Mouse (Mus musculus): ENCODE measurements at regions not wholly inside any gene's neighbourhood (a gene's known extent, or its start where the extent isn't known, plus 50 kb on each side); places are given as distances from the start of the nearest gene placed in this dataset.

DNA sequence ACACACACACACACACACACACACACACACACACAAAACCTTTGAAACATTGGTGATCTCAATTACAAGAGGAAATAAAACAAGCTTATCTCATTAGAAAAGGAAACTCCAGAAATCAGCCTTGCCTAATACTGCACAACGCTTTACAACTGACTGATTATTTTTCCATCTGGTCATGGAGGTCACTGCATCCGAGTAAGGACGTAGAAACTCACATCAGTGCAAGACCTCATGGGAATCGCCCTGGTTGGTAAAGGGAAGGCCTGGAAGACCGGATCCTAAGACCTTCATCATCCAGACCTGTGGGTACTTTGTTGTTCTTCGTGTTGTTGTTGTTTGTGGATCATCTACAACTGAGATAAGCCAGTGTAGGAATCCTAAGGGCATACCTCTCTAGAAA, 77.8 kb upstream of the Sestd1 start:
- no peak overlapping the region for H3K4me2 ChIP-seq (replicated peaks; ENCODE audit: low read depth, low read length)
- no peaks in the 10 kb centered on the region for H3K4me1 ChIP-seq (replicated peaks; ENCODE audit: control insufficient read depth, insufficient read depth, low read length)
- no peaks in the 10 kb centered on the region for H3K27me3 ChIP-seq (ENCODE audit: control insufficient read depth, insufficient read depth, low read length)
- DNase-seq (ENCODE audit: low spot score) = no peak
- no peak overlapping the region for H3K4me3 ChIP-seq (ENCODE audit: low read depth, low read length)
- no peak overlapping the region for H3K27ac ChIP-seq (ENCODE audit: low read depth, low read length)
- no peak for ATAC-seq (ENCODE audit: low FRiP score)
- no peaks in the 10 kb centered on the region for H3K9me3 ChIP-seq (ENCODE audit: control insufficient read depth, low read length)
- 83% methylated on average over 6 of the region's 6 CpGs for WGBS
- H3K36me3 ChIP-seq (ENCODE audit: control insufficient read depth, insufficient read depth, low read length) = no peaks in the 10 kb centered on the region
- no peak overlapping the region for H3K9ac ChIP-seq (ENCODE audit: low read depth, low read length)

GRCm38 (mm10) chr2:77356798-77357197, 76.4 kb upstream of the Sestd1 start:
- Histone ChIP-seq H3K27me3 (ENCODE audit: control insufficient read depth, insufficient read depth, low read length) (no peaks in the 10 kb centered on the region), H3K4me3 (ENCODE audit: low read depth, low read length) (no peak overlapping the region), H3K9me3 (ENCODE audit: control insufficient read depth, low read length) (no peaks in the 10 kb centered on the region), H3K36me3 (ENCODE audit: control insufficient read depth, insufficient read depth, low read length) (no peaks in the 10 kb centered on the region), H3K4me2 (replicated peaks; ENCODE audit: low read depth, low read length) (no peak overlapping the region), H3K9ac (ENCODE audit: low read depth, low read length) (no peak overlapping the region), H3K27ac (ENCODE audit: low read depth, low read length) (no peak overlapping the region), H3K4me1 (replicated peaks; ENCODE audit: control insufficient read depth, insufficient read depth, low read length) (no peaks in the 10 kb centered on the region)
- 70% methylated on average over 10 of the region's 10 CpGs for WGBS
- ATAC-seq (ENCODE audit: low FRiP score) = no peak
- DNase-seq (ENCODE audit: low spot score) = no peak

- Histone ChIP-seq H3K9ac (ENCODE audit: low read depth, low read length) (no peak overlapping the region), H3K36me3 (ENCODE audit: control insufficient read depth, insufficient read depth, low read length) (no peaks in the 10 kb centered on the region), H3K4me1 (replicated peaks; ENCODE audit: control insufficient read depth, insufficient read depth, low read length) (no peaks in the 10 kb centered on the region), H3K27ac (ENCODE audit: low read depth, low read length) (no peak overlapping the region), H3K4me3 (ENCODE audit: low read depth, low read length) (no peak overlapping the region), H3K9me3 (ENCODE audit: control insufficient read depth, low read length) (no peaks in the 10 kb centered on the region), H3K4me2 (replicated peaks; ENCODE audit: low read depth, low read length) (no peak overlapping the region), H3K27me3 (ENCODE audit: control insufficient read depth, insufficient read depth, low read length) (no peaks in the 10 kb centered on the region)
- 86% methylated on average over 8 of the region's 8 CpGs for WGBS
- DNase-seq (ENCODE audit: low spot score) (no peak), ATAC-seq (ENCODE audit: low FRiP score) (no peak)
These were observed 71.7 kb upstream of the Sestd1 start for GRCm38 (mm10) chr2:77351987-77352628.

- Histone ChIP-seq H3K9me3 (ENCODE audit: control insufficient read depth, low read length) (no peaks in the 10 kb centered on the region), H3K27me3 (ENCODE audit: control insufficient read depth, insufficient read depth, low read length) (no peaks in the 10 kb centered on the region), H3K36me3 (ENCODE audit: control insufficient read depth, insufficient read depth, low read length) (no peaks in the 10 kb centered on the region), H3K9ac (ENCODE audit: low read depth, low read length) (no peak overlapping the region), H3K4me1 (replicated peaks; ENCODE audit: control insufficient read depth, insufficient read depth, low read length) (no peaks in the 10 kb centered on the region), H3K27ac (ENCODE audit: low read depth, low read length) (no peak overlapping the region), H3K4me3 (ENCODE audit: low read depth, low read length) (no peak overlapping the region), H3K4me2 (replicated peaks; ENCODE audit: low read depth, low read length) (no peak overlapping the region)
- WGBS = 93% methylated on average over 5 of the region's 5 CpGs
- ATAC-seq (ENCODE audit: low FRiP score) (no peak), DNase-seq (ENCODE audit: low spot score) (no peak)
These were observed 66.6 kb upstream of the Sestd1 start for GRCm38 (mm10) chr2:77347027-77347426.

GRCm38 (mm10) chr2:77343736-77344440, 63.5 kb upstream of the Sestd1 start:
- no peak overlapping the region for H3K4me3 ChIP-seq (ENCODE audit: low read depth, low read length)
- WGBS = 90% methylated on average over 16 of the region's 16 CpGs
- no peak overlapping the region for H3K4me2 ChIP-seq (replicated peaks; ENCODE audit: low read depth, low read length)
- H3K36me3 ChIP-seq (ENCODE audit: control insufficient read depth, insufficient read depth, low read length) = no peaks in the 10 kb centered on the region
- DNase-seq (ENCODE audit: low spot score) (no peak), ATAC-seq (ENCODE audit: low FRiP score) (no peak)
- no peaks in the 10 kb centered on the region for H3K9me3 ChIP-seq (ENCODE audit: control insufficient read depth, low read length)
- no peak overlapping the region for H3K9ac ChIP-seq (ENCODE audit: low read depth, low read length)
- no peaks in the 10 kb centered on the region for H3K27me3 ChIP-seq (ENCODE audit: control insufficient read depth, insufficient read depth, low read length)
- no peaks in the 10 kb centered on the region for H3K4me1 ChIP-seq (replicated peaks; ENCODE audit: control insufficient read depth, insufficient read depth, low read length)
- H3K27ac ChIP-seq (ENCODE audit: low read depth, low read length) = no peak overlapping the region

GRCm38 (mm10) chr2:77342416-77342815, 62.0 kb upstream of the Sestd1 start:
- ATAC-seq (ENCODE audit: low FRiP score) (no peak), DNase-seq (ENCODE audit: low spot score) (no peak)
- H3K27ac ChIP-seq (ENCODE audit: low read depth, low read length) = no peak overlapping the region
- H3K9ac ChIP-seq (ENCODE audit: low read depth, low read length) = no peak overlapping the region
- H3K27me3 ChIP-seq (ENCODE audit: control insufficient read depth, insufficient read depth, low read length) = no peaks in the 10 kb centered on the region
- H3K9me3 ChIP-seq (ENCODE audit: control insufficient read depth, low read length) = no peaks in the 10 kb centered on the region
- no peaks in the 10 kb centered on the region for H3K4me1 ChIP-seq (replicated peaks; ENCODE audit: control insufficient read depth, insufficient read depth, low read length)
- 63% methylated on average over 2 of the region's 2 CpGs for WGBS
- H3K4me2 ChIP-seq (replicated peaks; ENCODE audit: low read depth, low read length) = no peak overlapping the region
- no peaks in the 10 kb centered on the region for H3K36me3 ChIP-seq (ENCODE audit: control insufficient read depth, insufficient read depth, low read length)
- no peak overlapping the region for H3K4me3 ChIP-seq (ENCODE audit: low read depth, low read length)

DNA sequence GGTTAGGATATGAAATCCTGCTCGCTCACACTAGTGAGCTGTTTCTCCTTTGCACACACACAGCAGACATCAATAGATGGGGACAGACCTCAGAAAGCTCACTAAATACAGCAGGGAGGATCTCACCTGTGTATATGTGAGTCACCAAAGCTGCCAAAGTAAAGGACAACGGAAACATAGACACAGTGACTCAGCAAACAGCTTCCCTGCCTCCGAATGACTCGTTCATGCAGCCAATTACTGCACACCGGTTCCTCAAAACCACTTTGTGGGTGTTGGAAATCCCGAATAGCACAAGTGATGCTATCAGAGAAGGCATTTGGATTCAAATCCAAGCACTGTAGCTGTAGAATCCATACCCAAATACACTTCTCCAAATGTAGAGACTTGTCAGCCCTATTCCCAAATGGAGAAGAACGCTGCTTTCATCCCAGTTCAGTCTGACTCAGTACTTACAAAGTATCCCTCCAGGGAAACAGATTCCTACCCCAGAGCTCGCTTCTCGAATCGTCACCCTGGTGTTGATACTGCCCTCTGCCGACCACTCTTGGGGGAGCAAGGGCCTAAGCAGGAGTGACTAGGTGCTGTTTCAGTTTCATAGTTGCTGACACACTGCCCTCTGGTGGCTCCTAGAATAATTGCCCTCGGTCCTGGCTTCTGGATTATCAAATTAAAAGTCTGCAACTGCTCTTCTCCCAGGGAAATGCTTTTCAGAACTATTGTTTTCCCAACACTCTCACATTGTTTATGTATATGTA, 61.4 kb upstream of the Sestd1 start:
- DNase-seq (ENCODE audit: low spot score) (peak; percentile 92), ATAC-seq (ENCODE audit: low FRiP score) (peak; percentile 64; the same call in 1 of the 2 replicates)
- Histone ChIP-seq H3K4me2 (replicated peaks; ENCODE audit: low read depth, low read length) (no peak overlapping the region), H3K36me3 (ENCODE audit: control insufficient read depth, insufficient read depth, low read length) (no peaks in the 10 kb centered on the region), H3K4me1 (replicated peaks; ENCODE audit: control insufficient read depth, insufficient read depth, low read length) (no peaks in the 10 kb centered on the region), H3K9ac (ENCODE audit: low read depth, low read length) (no peak overlapping the region), H3K27me3 (ENCODE audit: control insufficient read depth, insufficient read depth, low read length) (no peaks in the 10 kb centered on the region), H3K9me3 (ENCODE audit: control insufficient read depth, low read length) (no peaks in the 10 kb centered on the region), H3K4me3 (ENCODE audit: low read depth, low read length) (no peak overlapping the region), H3K27ac (ENCODE audit: low read depth, low read length) (no peak overlapping the region)
- WGBS = 47% methylated on average over 12 of the region's 12 CpGs

- Histone ChIP-seq H3K36me3 (ENCODE audit: control insufficient read depth, insufficient read depth, low read length) (no peaks in the 10 kb centered on the region), H3K27ac (ENCODE audit: low read depth, low read length) (no peak overlapping the region), H3K4me3 (ENCODE audit: low read depth, low read length) (no peak overlapping the region), H3K9me3 (ENCODE audit: control insufficient read depth, low read length) (no peaks in the 10 kb centered on the region), H3K4me2 (replicated peaks; ENCODE audit: low read depth, low read length) (no peak overlapping the region), H3K9ac (ENCODE audit: low read depth, low read length) (no peak overlapping the region), H3K4me1 (replicated peaks; ENCODE audit: control insufficient read depth, insufficient read depth, low read length) (no peaks in the 10 kb centered on the region), H3K27me3 (ENCODE audit: control insufficient read depth, insufficient read depth, low read length) (no peaks in the 10 kb centered on the region)
- ATAC-seq (ENCODE audit: low FRiP score) = no peak
- 86% methylated on average over 6 of the region's 6 CpGs for WGBS
- DNase-seq (ENCODE audit: low spot score) = no peak
These were observed 59.7 kb upstream of the Sestd1 start for GRCm38 (mm10) chr2:77340076-77340475.

Measured in hindbrain, embryonic 11.5 days (tissue).